29 mouse cellular contexts compared by ENCODE assay signal in the genomic region with DNA sequence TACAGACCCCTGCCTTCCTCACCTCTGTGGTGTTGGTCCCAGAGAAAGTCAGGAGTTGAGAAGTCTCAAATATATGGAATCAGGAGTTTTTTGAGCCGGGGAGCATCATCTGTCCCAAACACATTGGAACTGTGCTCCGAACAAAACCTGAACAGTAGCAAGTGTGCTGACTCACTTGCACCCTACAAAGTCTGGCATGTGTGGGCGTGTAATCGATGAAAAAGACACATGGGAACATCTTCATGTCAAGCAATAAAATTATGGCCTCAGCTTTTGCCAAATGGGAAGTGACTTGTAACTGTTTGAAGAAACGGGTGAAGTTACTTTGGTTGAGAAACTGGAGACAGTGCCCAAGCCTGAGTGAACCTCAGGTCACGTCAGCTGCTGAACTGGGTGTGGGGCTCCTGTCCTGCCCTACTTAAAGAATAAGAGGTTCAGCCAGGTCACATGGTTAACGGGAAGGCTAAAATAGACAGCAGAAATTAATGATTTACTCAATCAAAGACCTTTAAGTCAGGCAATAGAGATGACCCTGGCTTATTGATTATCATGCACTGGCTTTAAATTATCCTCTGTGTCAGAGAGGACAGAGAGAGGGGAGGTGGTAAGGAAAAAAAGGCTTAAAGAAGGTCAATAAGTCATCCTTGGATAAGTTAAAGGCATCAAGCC.
DNase-seq lines count a peak whose midpoint lies in the region; ATAC-seq and TF ChIP-seq lines count a peak whose summit lies in the region.
"Had no signal": no experiment of that assay in that cellular context is flagged by ENCODE, and none has a peak within 500 bp of the region (broad histone marks: within the 10 kb centered on the region; RNA-seq: fewer than 3 reads in every experiment).

No protein-coding gene starts in this region.

- H3K79me2 ChIP-seq in liver, adult 2 months (ENCODE audit: control insufficient read depth, insufficient read depth, low read length): no peaks in the 10 kb centered on the region

- no peak for TF ChIP-seq POLR2A in liver, adult 2 months (IDR thresholded peaks at IDR 0.05; ENCODE audit: extremely low read depth, insufficient read depth, low read length)

- no peaks in the 10 kb centered on the region for H3K9me3 ChIP-seq in liver, embryonic 12.5 days (replicated peaks)
- H3K9me3 ChIP-seq: embryonic facial prominence, embryonic 12.5 days; embryonic facial prominence, embryonic 15.5 days; heart, embryonic 12.5 days; heart, embryonic 15.5 days; hindbrain, embryonic 10.5 days; hindbrain, embryonic 13.5 days had no signal

- ATAC-seq in liver, embryonic 12.5 days: no peak
- ATAC-seq: activated CD4-positive, CD25-positive, alpha-beta regulatory T cell, adult 4 months; forebrain, embryonic 14.5 days; forebrain, postnatal 0 days; hindbrain, embryonic 16.5 days had no signal

- 29% methylated on average over 7 of the region's 7 CpGs for WGBS in liver, adult 2 months
- WGBS in liver, embryonic 12.5 days (ENCODE audit: insufficient replicate concordance): 52% methylated on average over 7 of the region's 7 CpGs

- H3K27me3 ChIP-seq in liver, adult 2 months (ENCODE audit: control insufficient read depth, insufficient read depth, low read length): no peaks in the 10 kb centered on the region
- H3K27me3 ChIP-seq in liver, embryonic 12.5 days (replicated peaks): no peaks in the 10 kb centered on the region
- H3K27me3 ChIP-seq: embryonic facial prominence, embryonic 12.5 days; embryonic facial prominence, embryonic 15.5 days; heart, embryonic 12.5 days; heart, embryonic 15.5 days; hindbrain, embryonic 13.5 days had no signal

- H3K4me1 ChIP-seq in liver, adult 2 months (ENCODE audit: control insufficient read depth, insufficient read depth, low read length): peaks cover 12% of the 10 kb centered on the region
- no peaks in the 10 kb centered on the region for H3K4me1 ChIP-seq in liver, embryonic 12.5 days
- H3K4me1 ChIP-seq: embryonic facial prominence, embryonic 12.5 days; embryonic facial prominence, embryonic 15.5 days; heart, embryonic 12.5 days; heart, embryonic 15.5 days; hindbrain, embryonic 10.5 days; hindbrain, embryonic 13.5 days had no signal

- no peak overlapping the region for H3K4me2 ChIP-seq in liver, embryonic 12.5 days
- H3K4me2 ChIP-seq: embryonic facial prominence, embryonic 12.5 days; embryonic facial prominence, embryonic 15.5 days; heart, embryonic 12.5 days; heart, embryonic 15.5 days; hindbrain, embryonic 13.5 days had no signal

- H3K36me3 ChIP-seq in liver, adult 2 months (ENCODE audit: control insufficient read depth, insufficient read depth, low read length): no peaks in the 10 kb centered on the region
- no peaks in the 10 kb centered on the region for H3K36me3 ChIP-seq in liver, embryonic 12.5 days
- H3K36me3 ChIP-seq: embryonic facial prominence, embryonic 12.5 days; embryonic facial prominence, embryonic 15.5 days; heart, embryonic 12.5 days; heart, embryonic 15.5 days; hindbrain, embryonic 10.5 days; hindbrain, embryonic 13.5 days had no signal

- H3K4me3 ChIP-seq in layer of hippocampus, adult 2 months: no peak overlapping the region
- no peak overlapping the region for H3K4me3 ChIP-seq in liver, adult 2 months (ENCODE audit: insufficient read depth, low read depth, low read length)
- no peak overlapping the region for H3K4me3 ChIP-seq in liver, embryonic 12.5 days
- H3K4me3 ChIP-seq: embryonic facial prominence, embryonic 12.5 days; embryonic facial prominence, embryonic 15.5 days; heart, adult 2 months; heart, embryonic 12.5 days; heart, embryonic 15.5 days; hindbrain, embryonic 10.5 days; hindbrain, embryonic 13.5 days had no signal

- DNase-seq in frontal cortex, postnatal 36 days (ENCODE audit: low spot score in 2 of 2): peak; percentile 28 to 33
- no peak for DNase-seq in frontal cortex, postnatal 25 days (ENCODE audit: low spot score in 2 of 2)
- DNase-seq in layer of hippocampus, adult 2 months (ENCODE audit: low spot score in 2 of 2): peak; percentile 10 to 27
- DNase-seq in layer of hippocampus, postnatal 36 days: no peak
- peak; percentile 73 for DNase-seq in liver, adult 2 months (ENCODE audit: extremely low read depth, low read depth, low spot score)
- DNase-seq in brain, adult 2 months (ENCODE audit: low read depth, low spot score): peak; percentile 54
- no peak for DNase-seq in adrenal gland, adult 18-20 months (ENCODE audit: low spot score in 2 of 2)
- DNase-seq: adrenal gland, postnatal 10 days; adrenal gland, postnatal 36 days; cerebellum, adult 11 months; cerebellum, adult 2 months; cerebellum, adult 9-11 months; cerebellum, postnatal 25 days; forebrain, postnatal 0 days; gastrocnemius, postnatal 10 days; gastrocnemius, postnatal 36 days; heart, adult 2 months; heart, postnatal 10 days; heart, postnatal 36 days had no signal

- no peak overlapping the region for H3K9ac ChIP-seq in liver, adult 2 months (ENCODE audit: low read depth, low read length)
- no peak overlapping the region for H3K9ac ChIP-seq in liver, embryonic 12.5 days
- H3K9ac ChIP-seq: embryonic facial prominence, embryonic 12.5 days; embryonic facial prominence, embryonic 15.5 days; forebrain, postnatal 0 days; heart, embryonic 12.5 days; heart, embryonic 15.5 days; hindbrain, embryonic 13.5 days had no signal

- no peak for TF ChIP-seq CTCF in layer of hippocampus, adult 2 months (conservative IDR thresholded peaks at IDR 0.05)
- TF ChIP-seq CTCF in liver, adult 2 months (IDR thresholded peaks at IDR 0.05; ENCODE audit: low read depth, low read length): no peak

- H3K27ac ChIP-seq in layer of hippocampus, adult 2 months: no peak overlapping the region
- no peak overlapping the region for H3K27ac ChIP-seq in liver, adult 2 months (replicated peaks; ENCODE audit: insufficient read depth, low read depth, low read length)
- H3K27ac ChIP-seq in liver, embryonic 12.5 days: no peak overlapping the region
- H3K27ac ChIP-seq: embryonic facial prominence, embryonic 12.5 days; embryonic facial prominence, embryonic 15.5 days; heart, adult 2 months; heart, embryonic 15.5 days; hindbrain, embryonic 10.5 days; hindbrain, embryonic 13.5 days had no signal

Comparison
In these comparisons a context has a peak if more than half of its experiments do, and no peak if none do; other contexts are left out.
1. DNase-seq: peak in frontal cortex, postnatal 36 days (2 of 2), layer of hippocampus, adult 2 months (2 of 2), liver, adult 2 months (single experiment) and brain, adult 2 months (single experiment); none in frontal cortex, postnatal 25 days (0 of 2), layer of hippocampus, postnatal 36 days (0 of 2) and adrenal gland, adult 18-20 months (0 of 2).